Mouse (Mus musculus) small intestine, adult 2 months (tissue): ENCODE results near the gene Atp2b4.

ENCODE experiments used
- CTCF ChIP-seq: fragments of 200-500 bp; IDR thresholded peaks from 2 replicates; pipeline ENCODE4 v1.5.1; 2012; ENCODE audit warnings: low read depth, mild to moderate bottlenecking, control low read depth, inconsistent platforms, low read length, moderate library complexity, mixed read lengths; ENCODE audit not compliant: insufficient replicate concordance, insufficient read length; ENCODE audit errors: extremely low read depth
- POLR2A ChIP-seq: fragments of 200-500 bp; IDR thresholded peaks from 2 replicates; pipeline ENCODE4 v1.6.1; 2012; ENCODE audit warnings: low read depth, mild to moderate bottlenecking, control low read depth, inconsistent platforms, low read length, moderate library complexity

DNA sequence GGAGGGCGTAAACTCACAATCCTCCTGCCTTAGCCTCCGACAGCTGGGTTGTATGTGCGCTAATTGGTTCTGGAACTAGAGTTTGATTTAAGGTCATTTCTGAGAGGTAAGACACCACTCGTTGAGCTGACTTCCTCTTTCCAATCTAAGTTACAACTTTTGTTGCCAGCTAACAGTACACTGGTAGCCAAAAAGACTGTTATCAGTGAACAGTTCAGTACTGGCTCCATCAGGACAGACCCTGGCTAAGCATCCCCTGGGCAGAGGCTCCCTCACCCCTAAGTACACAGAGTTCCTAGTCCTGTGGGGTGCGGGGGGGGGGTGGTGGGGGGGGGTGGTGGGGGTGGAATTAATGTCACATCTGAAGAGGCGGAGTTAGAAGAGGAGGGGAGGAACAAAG is 89.9 kb downstream of the Atp2b4 start:
- TF ChIP-seq CTCF (no peak), POLR2A (no peak)
